Mouse (Mus musculus): ENCODE results near the gene Blm.

DNA sequence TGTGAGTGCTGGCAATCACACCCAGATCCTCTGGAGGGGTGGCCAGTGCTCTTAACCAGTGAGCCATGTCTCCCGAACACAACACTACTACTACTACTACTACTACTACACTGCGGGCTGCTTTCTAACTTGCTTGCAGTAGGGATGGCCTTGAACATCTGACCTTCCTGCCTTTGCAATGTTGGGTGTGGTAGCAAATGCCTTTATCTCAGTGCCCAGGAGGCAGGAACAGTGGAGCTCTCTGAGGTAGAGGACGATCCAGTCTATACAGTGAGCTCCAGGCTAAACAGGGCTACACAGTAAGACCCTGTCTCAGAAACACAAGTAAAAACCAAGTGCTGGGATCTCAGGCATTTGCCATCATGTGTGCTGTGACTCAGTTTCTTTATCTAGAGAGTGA is 43.8 kb downstream of the Blm start:
- TF ChIP-seq CTCF (IDR thresholded peaks at IDR 0.05; ENCODE audit: extremely low read depth, insufficient read depth, low read length) (no peak), POLR2A (IDR thresholded peaks at IDR 0.05; ENCODE audit: extremely low read depth, insufficient read depth, low read length) (no peak)
